Mouse (Mus musculus) limb, embryonic 11.5 days (tissue): ENCODE results near the gene Mllt1. TPM values are rescaled to one million over a fixed set of nuclear protein-coding genes. Genes with fewer than 3 reads are reported as not detected.
"Not testable (repeated sequence)": the region's sequence is repeated elsewhere in the genome, so short reads cannot be mapped to it uniquely, and the experiment has no call there.

Experiments
- ATAC-seq: fragments of 200-750 bp; cut with Nextera tagmentation; 2 replicates; pipeline ENCODE4 v1.8.0; 2017; ENCODE audit warnings: low read depth; ENCODE audit not compliant: insufficient number of reproducible peaks, low FRiP score, low TSS enrichment
- DNase-seq: peaks from one replicate; pipeline ENCODE4 v3.0.0-alpha.2; 2015; ENCODE audit warnings: low spot score
- H3K27ac ChIP-seq: fragments of 300-500 bp; sonication (generic); replicated peaks from 2 replicates; pipeline ENCODE4 v1.5.1; 2014; ENCODE audit warnings: low read depth, mild to moderate bottlenecking, low read length
- H3K27me3 ChIP-seq: fragments of 300-500 bp; sonication (generic); 2 replicates; pipeline ENCODE4 v1.6.1; 2014; ENCODE audit warnings: mild to moderate bottlenecking, low read length, mixed read lengths; ENCODE audit not compliant: control insufficient read depth, insufficient read depth
- H3K36me3 ChIP-seq: fragments of 300-500 bp; sonication (generic); 2 replicates; pipeline ENCODE4 v1.6.1; 2014; ENCODE audit warnings: mild to moderate bottlenecking, low read length, moderate library complexity, mixed read lengths; ENCODE audit not compliant: control insufficient read depth, insufficient read depth
- H3K4me1 ChIP-seq: fragments of 300-500 bp; sonication (generic); 2 replicates; pipeline ENCODE4 v1.6.1; 2014; ENCODE audit warnings: low read length, mixed read lengths; ENCODE audit not compliant: control insufficient read depth, insufficient read depth
- H3K4me2 ChIP-seq: fragments of 300-500 bp; sonication (generic); 2 replicates; pipeline ENCODE4 v1.6.1; 2014; ENCODE audit warnings: low read depth, mild to moderate bottlenecking, moderate library complexity; ENCODE audit not compliant: severe bottlenecking
- H3K4me3 ChIP-seq: fragments of 300-500 bp; sonication (generic); 2 replicates; pipeline ENCODE4 v1.5.1; 2014; ENCODE audit warnings: low read depth, low read length
- H3K9ac ChIP-seq: fragments of 300-500 bp; sonication (generic); 2 replicates; pipeline ENCODE4 v1.6.1; 2014; ENCODE audit warnings: mild to moderate bottlenecking, low read length
- H3K9me3 ChIP-seq: fragments of 300-500 bp; sonication (generic); 2 replicates; pipeline ENCODE4 v1.6.1; 2016; ENCODE audit warnings: low read length; ENCODE audit not compliant: control insufficient read depth
- WGBS: fragments of 180-500 bp; shearing (Covaris S2); extraction: QIAGEN DNeasy Blood & Tissue Kit; methylation state at CpG from one replicate; pipeline ENCODE4 v1.1.7; 2014; 5-methylcytosine and 5-hydroxymethylcytosine counted together
- polyA plus RNA-seq: library from polyadenylated mRNA; unstranded; fragments of >200 nt; fragmentation: Nextera tagmentation; extraction: Ambion mirVana; gene quantifications from 2 replicates; pipeline ENCODE4 v1.2.1, GENCODE M21; 2014

Mllt1 gene
- polyA plus RNA-seq, 1 experiment from 2014 or later, result 43.1 TPM

GRCm38 (mm10) chr17:56929530-56929929 lies 5.7 kb downstream of the Mllt1 start:
- Histone ChIP-seq H3K36me3 (peaks cover 5% of the 10 kb centered on the region; the same call in 1 of the 2 replicates), H3K4me1 (peaks cover 8% of the 10 kb centered on the region), H3K4me2 (no peak overlapping the region), H3K27ac (no peak overlapping the region), H3K9me3 (no peaks in the 10 kb centered on the region), H3K4me3 (no peak overlapping the region), H3K27me3 (no peaks in the 10 kb centered on the region), H3K9ac (no peak overlapping the region)
- WGBS, result 88% methylated on average over 1 of the region's 1 CpGs
- no peak for ATAC-seq
- DNase-seq, result no peak

GRCm38 (mm10) chr17:56929101-56929500 lies 6.1 kb downstream of the Mllt1 start:
- Histone ChIP-seq H3K27ac (no peak overlapping the region), H3K4me2 (no peak overlapping the region), H3K4me3 (no peak overlapping the region), H3K9ac (no peak overlapping the region), H3K36me3 (peaks cover 5% of the 10 kb centered on the region; the same call in 1 of the 2 replicates), H3K4me1 (peaks cover 6% of the 10 kb centered on the region), H3K9me3 (no peaks in the 10 kb centered on the region), H3K27me3 (no peaks in the 10 kb centered on the region)
- DNase-seq (no peak), ATAC-seq (no peak)

GRCm38 (mm10) chr17:56925998-56926397 lies 9.2 kb downstream of the Mllt1 start:
- no peak overlapping the region for H3K9ac ChIP-seq
- WGBS, result 94% methylated on average over 2 of the region's 2 CpGs
- DNase-seq (no peak), ATAC-seq (no peak)
- H3K4me2 ChIP-seq, result no peak overlapping the region
- no peak overlapping the region for H3K4me3 ChIP-seq
- no peaks in the 10 kb centered on the region for H3K9me3 ChIP-seq
- H3K36me3 ChIP-seq, result peaks cover 6% of the 10 kb centered on the region
- H3K27me3 ChIP-seq, result no peaks in the 10 kb centered on the region
- H3K27ac ChIP-seq, result no peak overlapping the region
- no peaks in the 10 kb centered on the region for H3K4me1 ChIP-seq

GRCm38 (mm10) chr17:56919725-56920124 lies 15.5 kb downstream of the Mllt1 start:
- no peak for DNase-seq
- Histone ChIP-seq H3K9me3 (no peaks in the 10 kb centered on the region), H3K4me1 (no peaks in the 10 kb centered on the region), H3K27ac (no peak overlapping the region), H3K36me3 (peaks cover 21% of the 10 kb centered on the region), H3K9ac (no peak overlapping the region), H3K4me2 (no peak overlapping the region), H3K27me3 (no peaks in the 10 kb centered on the region), H3K4me3 (no peak overlapping the region)
- WGBS, result 91% methylated on average over 3 of the region's 3 CpGs
- no peak for ATAC-seq

- no peak for ATAC-seq
- Histone ChIP-seq H3K27ac (no peak overlapping the region), H3K9me3 (no peaks in the 10 kb centered on the region), H3K27me3 (no peaks in the 10 kb centered on the region), H3K4me1 (no peaks in the 10 kb centered on the region), H3K9ac (no peak overlapping the region), H3K4me2 (no peak overlapping the region), H3K36me3 (peaks cover 20% of the 10 kb centered on the region), H3K4me3 (no peak overlapping the region)
- 96% methylated on average over 2 of the region's 2 CpGs for WGBS
- DNase-seq, result no peak
Observed at GRCm38 (mm10) chr17:56917166-56917565, 18.0 kb downstream of the Mllt1 start.

GRCm38 (mm10) chr17:56913444-56913843 lies 21.8 kb downstream of the Mllt1 start:
- H3K36me3 ChIP-seq, result peaks cover 17% of the 10 kb centered on the region
- no peaks in the 10 kb centered on the region for H3K27me3 ChIP-seq
- H3K9ac ChIP-seq, result no peak overlapping the region

GRCm38 (mm10) chr17:56913023-56913422 lies 22.2 kb downstream of the Mllt1 start:
- Histone ChIP-seq H3K4me3 (no peak overlapping the region), H3K27me3 (no peaks in the 10 kb centered on the region), H3K9me3 (no peaks in the 10 kb centered on the region), H3K27ac (no peak overlapping the region), H3K36me3 (peaks cover 17% of the 10 kb centered on the region), H3K4me2 (no peak overlapping the region), H3K9ac (no peak overlapping the region), H3K4me1 (no peaks in the 10 kb centered on the region)
- ATAC-seq, result no peak
- 94% methylated on average over 3 of the region's 3 CpGs for WGBS
- no peak for DNase-seq

More at GRCm38 (mm10) chr17:56913444-56913843, 21.8 kb downstream of the Mllt1 start:
- H3K9me3 ChIP-seq, result no peaks in the 10 kb centered on the region
- H3K4me3 ChIP-seq, result no peak overlapping the region
- DNase-seq (no peak), ATAC-seq (no peak)
- H3K4me1 ChIP-seq, result no peaks in the 10 kb centered on the region
- no peak overlapping the region for H3K4me2 ChIP-seq
- H3K27ac ChIP-seq, result no peak overlapping the region

- not testable (repeated sequence) for ATAC-seq, DNase-seq, H3K27me3 ChIP-seq, H3K4me3 ChIP-seq, H3K4me2 ChIP-seq, H3K4me1 ChIP-seq, H3K27ac ChIP-seq, H3K9ac ChIP-seq, H3K9me3 ChIP-seq
- 95% methylated on average over 2 of the region's 2 CpGs for WGBS
- peaks cover 19% of the 10 kb centered on the region for H3K36me3 ChIP-seq
Observed at GRCm38 (mm10) chr17:56909764-56910163, 25.5 kb downstream of the Mllt1 start.

GRCm38 (mm10) chr17:56907887-56908286 lies 27.3 kb downstream of the Mllt1 start:
- Histone ChIP-seq H3K27ac (no peak overlapping the region), H3K36me3 (peaks cover 24% of the 10 kb centered on the region), H3K9me3 (no peaks in the 10 kb centered on the region), H3K4me1 (no peaks in the 10 kb centered on the region), H3K27me3 (no peaks in the 10 kb centered on the region), H3K4me2 (no peak overlapping the region), H3K4me3 (no peak overlapping the region), H3K9ac (no peak overlapping the region)
- WGBS, result 76% methylated on average over 9 of the region's 9 CpGs
- no peak for DNase-seq
- no peak for ATAC-seq
